Mouse (Mus musculus): ENCODE measurements around the gene Pitpna.

Pitpna gene

GRCm38 (mm10) chr11:75660941-75661800, 73.3 kb downstream of the Pitpna start:
- no peak for DNase-seq

- no peak for DNase-seq
Measured at GRCm38 (mm10) chr11:75662131-75662530, 74.2 kb downstream of the Pitpna start.

- DNase-seq = no peak
Measured at GRCm38 (mm10) chr11:75666296-75666695, 78.4 kb downstream of the Pitpna start.

GRCm38 (mm10) chr11:75668621-75669020, 80.7 kb downstream of the Pitpna start:
- no peak for DNase-seq

- no peak for DNase-seq
Measured at GRCm38 (mm10) chr11:75669176-75669852, 81.4 kb downstream of the Pitpna start.

GRCm38 (mm10) chr11:75669853-75670200, 81.9 kb downstream of the Pitpna start:
- no peak for DNase-seq

GRCm38 (mm10) chr11:75671426-75672180, 83.7 kb downstream of the Pitpna start:
- DNase-seq = no peak

- no peak for DNase-seq
Measured at GRCm38 (mm10) chr11:75673411-75673810, 85.5 kb downstream of the Pitpna start.

GRCm38 (mm10) chr11:75674875-75675274, 87.0 kb downstream of the Pitpna start:
- no peak for DNase-seq

- no peak for DNase-seq
Measured at GRCm38 (mm10) chr11:75677881-75678746, 90.2 kb downstream of the Pitpna start.
